Mouse (Mus musculus) lung, postnatal 0 days (tissue): ENCODE measurements around the gene S100a16.

Source experiments
- CTCF ChIP-seq: IDR thresholded peaks from 2 replicates; pipeline ENCODE4 v1.5.1; 2016; ENCODE audit warnings: antibody characterized with exemption, mild to moderate bottlenecking
- EP300 ChIP-seq: IDR thresholded peaks from 2 replicates; pipeline ENCODE4 v1.6.1; 2016; ENCODE audit warnings: antibody characterized with exemption, mild to moderate bottlenecking, control low read depth

GRCm38 (mm10) chr3:90579433-90579832 lies 42.4 kb downstream of the S100a16 start:
- TF ChIP-seq EP300, result no peak
- no peak for TF ChIP-seq CTCF
